Mouse (Mus musculus): ENCODE data around the gene Hmx3.

Hmx3 gene

DNA sequence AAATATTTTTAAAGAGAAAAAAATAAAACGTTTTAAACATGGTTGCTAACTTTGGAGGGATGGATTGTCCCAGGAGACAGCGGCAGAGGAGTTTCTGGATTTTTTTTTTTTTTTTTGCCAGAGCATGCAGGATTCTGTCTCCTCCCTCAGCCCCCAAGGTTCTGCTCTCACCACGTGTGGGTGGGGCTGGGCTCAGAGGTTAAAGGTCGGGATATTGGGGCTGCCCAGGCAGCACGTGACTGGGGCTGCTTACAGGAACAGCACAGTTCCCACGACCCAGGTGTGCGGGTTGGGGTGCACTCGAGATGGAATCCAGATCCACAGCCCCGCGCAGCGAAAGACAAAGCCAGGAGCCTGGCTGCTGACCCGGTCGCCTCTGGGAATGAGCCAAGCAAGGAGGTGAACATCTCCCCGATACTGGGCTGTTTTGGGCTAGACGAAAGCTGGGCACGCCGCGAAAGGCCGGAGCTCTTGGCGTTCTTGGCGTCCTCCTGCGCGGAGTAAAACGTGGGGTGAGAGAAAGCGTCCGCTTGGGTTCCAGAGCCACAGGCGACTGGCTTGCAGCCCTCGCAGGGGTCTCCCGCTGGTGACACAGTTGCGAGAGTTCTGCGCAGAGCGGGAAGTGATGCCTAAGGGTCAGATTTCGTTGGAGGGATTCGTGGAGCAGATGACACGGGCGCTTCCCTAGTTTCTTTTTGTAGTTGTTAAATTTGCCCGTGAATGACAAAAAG lies 14.0 kb downstream of the Hmx3 start:
- no peak for DNase-seq

GRCm38 (mm10) chr7:131557751-131558150 lies 15.1 kb downstream of the Hmx3 start:
- no peak for DNase-seq

DNA sequence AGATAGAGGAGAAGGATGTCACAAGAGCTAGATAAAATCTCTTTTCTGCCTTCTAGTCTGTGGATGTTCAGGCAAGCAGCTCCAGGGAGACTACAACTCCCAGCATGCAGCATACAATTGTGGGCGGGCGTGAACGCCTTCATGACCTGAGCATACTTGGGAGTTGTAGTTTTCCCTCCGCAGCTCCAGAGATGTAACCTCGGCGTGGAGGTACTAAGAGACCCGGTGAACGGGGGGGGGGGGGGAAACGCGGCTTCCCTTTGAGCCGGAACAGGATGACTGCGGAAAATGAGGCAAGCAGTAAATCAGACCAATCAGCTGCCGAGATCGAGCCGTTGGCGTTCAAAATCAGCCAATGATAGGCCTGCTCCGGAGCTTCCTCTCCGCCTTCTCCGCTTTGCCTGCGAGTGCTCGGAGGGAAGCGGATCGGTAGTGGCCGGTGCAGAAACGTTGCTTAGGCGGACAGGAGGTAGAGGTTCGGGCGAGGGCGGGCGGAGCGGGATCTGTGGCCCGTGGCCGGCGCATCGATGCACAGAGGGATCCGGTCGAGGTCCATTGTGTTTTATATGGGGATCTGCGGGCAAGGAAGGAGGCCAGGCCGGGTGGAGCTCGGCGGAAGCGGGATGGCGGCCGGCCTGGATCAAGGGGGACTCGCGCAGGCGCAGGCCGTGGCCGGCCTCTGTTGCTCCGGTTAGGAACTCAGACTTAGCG lies 17.5 kb downstream of the Hmx3 start, which contains the start of gene Bub3:
TSS of gene Bub3 (plus strand) at position 237 of the 711 bp plus-strand sequence.
- DNase-seq, result peak; percentile 95

DNA sequence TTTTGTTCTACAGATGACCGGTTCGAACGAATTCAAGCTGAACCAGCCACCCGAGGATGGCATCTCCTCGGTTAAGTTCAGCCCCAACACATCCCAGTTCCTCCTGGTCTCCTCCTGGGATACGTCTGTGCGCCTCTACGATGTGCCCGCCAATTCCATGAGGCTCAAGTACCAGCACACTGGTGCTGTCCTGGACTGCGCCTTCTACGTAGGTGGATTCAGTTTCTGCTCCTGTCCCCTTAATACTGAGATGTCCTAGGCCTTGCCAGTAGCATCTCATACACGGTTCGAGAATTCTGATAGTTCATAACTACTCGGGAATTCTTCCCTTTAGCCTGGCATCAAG lies 18.0 kb downstream of the Hmx3 start:
- DNase-seq, result no peak

GRCm38 (mm10) chr7:131575246-131575645 lies 32.6 kb downstream of the Hmx3 start:
- no peak for DNase-seq

- DNase-seq, result no peak
Measured at GRCm38 (mm10) chr7:131582178-131582577, 39.5 kb downstream of the Hmx3 start.

DNA sequence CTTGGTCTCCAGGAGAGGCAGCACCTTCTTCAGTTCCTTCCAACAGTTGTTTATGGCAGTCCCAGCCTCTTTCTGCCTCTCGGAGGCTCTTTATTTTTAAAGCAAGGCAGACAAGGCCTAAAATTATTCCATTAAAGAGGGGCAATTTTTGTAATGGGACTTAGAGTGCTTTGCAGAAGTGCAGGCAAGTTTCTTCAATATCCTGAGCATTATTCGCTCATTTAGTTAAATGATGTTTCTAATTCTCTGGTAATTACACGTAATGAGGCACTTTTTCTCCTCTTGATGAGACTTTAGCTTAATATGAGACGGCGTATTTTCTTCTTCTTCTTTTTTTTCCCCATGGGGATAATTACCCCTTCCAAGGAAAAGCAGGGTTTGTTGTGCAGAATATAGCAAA lies 42.9 kb downstream of the Hmx3 start:
- no peak for DNase-seq
